Mouse (Mus musculus): ENCODE data around the gene Gabre.
A peak's percentile ranks its signal among the peaks of the same experiment; 100 is the strongest.

Gene Gabre

DNA sequence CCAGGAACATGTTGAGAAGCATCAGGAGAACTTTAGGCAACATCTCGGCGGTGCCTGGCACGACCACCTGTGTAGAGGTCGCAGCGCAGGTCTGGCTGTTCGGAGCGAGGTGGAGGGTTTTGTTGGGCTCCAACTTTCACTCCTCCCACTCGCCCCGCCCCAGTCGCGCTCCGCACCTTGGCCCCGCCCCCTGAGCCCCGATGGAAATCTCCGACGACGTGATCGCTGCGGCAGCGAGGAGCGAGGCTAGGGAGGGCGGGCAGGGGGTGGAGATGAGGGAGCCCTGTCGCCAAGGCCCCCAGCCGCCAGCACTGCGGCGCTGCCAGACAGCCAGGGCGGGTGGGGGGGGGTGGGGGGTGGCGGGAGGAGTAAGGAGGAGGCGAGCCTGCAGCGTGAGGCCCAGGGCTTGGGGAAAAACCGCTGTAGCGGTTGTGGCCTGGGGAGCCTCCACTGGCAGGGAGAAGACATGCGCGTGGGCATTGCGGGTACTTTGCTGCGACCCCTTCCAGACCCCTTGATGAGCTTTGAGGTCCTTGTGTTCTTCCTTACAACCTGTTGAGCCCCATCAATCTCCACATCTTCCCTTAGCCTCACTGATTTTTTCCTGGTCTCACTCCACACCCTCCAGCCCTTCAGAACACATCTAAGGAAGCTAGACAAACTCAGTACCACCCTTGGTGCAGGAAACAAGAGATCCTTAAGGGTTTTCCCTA lies at the start of gene Gabre:
Gabre (minus strand) TSS at position 145 of the 713 bp plus-strand sequence.
- peak in 1 of 2 experiments; percentile 26 for DNase-seq (ENCODE audit: low spot score in 2 of 2)

- no peak for DNase-seq (ENCODE audit: low spot score in 2 of 2)
Measured at GRCm38 (mm10) chrX:72297812-72298211, 23.2 kb upstream of the Gabre start.

DNA sequence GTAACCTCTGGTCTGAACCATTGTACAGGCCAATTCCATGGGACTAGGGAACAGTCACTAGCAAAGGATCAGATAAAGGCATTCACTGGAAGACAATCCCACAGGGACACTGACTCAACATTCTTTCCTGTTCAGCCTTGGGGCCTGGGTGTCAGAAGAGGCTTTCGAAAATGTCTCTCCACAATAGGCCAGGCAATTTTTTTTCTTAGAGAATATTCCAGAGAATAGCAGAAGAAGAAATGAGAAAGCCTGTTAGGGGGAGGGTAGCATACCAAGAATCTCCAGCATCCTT lies 715 bp upstream of the Gabre start:
- DNase-seq (ENCODE audit: low spot score in 2 of 2) = no peak

DNA sequence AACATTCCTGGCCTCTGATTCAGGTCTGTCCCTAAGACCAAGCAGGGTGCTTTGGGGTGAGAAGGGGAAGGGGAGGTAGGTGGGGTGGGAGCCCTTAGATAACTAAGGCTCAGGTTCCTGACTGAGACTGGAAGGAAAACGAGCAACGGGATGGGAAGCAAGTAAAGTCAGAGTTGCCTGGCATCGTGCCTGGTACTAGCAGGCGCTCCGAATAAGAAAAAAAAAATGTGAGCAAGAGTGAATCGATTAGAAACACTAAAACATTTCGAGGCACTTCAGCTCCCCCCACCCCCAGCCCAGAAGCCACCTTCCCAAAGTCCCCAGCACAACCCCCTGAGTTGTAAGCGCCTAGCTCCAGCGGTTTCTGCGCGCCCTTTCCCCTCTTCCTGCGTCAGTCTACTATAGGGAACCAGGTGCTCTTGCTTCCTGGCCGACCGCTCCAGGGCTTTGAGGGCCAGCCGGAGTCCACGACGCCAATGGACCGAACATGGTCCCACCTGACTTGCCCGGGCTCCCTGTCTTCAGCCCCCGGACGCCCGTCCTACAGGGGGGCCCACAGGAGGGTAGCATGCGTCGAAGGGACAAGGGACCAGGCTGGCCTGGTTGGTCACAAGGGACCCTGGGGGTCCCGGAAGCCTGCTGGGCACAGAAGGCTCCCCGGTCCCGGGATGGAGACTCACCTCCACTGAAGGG lies 491 bp downstream of the Gabre start:
- DNase-seq (ENCODE audit: low spot score in 2 of 2) = peak in 1 of 2 experiments; percentile 22

DNA sequence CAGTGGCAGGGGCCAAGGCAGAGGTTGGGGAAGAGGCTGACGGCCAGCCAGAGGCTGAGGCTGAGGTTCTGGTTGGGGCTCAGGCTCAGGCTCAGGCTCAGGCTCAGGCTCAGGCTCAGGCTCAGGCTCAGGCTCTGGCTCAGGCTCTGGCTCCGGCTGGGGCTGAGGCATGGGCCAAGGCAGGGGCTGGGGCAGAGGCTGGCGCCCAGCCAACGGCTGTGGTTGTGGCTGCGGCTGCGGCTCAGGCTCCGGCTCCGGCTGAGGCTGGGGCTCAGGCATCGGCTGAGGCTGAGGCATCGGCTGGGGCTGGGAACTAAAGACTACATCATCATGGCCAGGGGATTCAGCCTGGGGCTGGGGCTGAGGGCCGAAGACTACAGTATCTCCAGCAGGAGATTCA lies 4.0 kb downstream of the Gabre start:
- DNase-seq (ENCODE audit: low spot score in 2 of 2) = peak in 1 of 2 experiments; percentile 21

GRCm38 (mm10) chrX:72221717-72222116 lies 52.9 kb downstream of the Gabre start, which contains the start of gene Magea4:
TSS of gene Magea4 (plus strand) at chrX:72222017.
- DNase-seq (ENCODE audit: low spot score in 2 of 2) = no peak
